Mouse (Mus musculus) embryo, embryonic 11.5 days (tissue): ENCODE results near the gene Map2k7.

Source experiments
- DNase-seq: peaks from one replicate; pipeline ENCODE4 v3.0.0-alpha.2; 2012; ENCODE audit warnings: low read depth, low spot score

Map2k7 gene

GRCm38 (mm10) chr8:4238434-4239192, at the start of gene Map2k7, which contains the start of gene Gm49320:
Map2k7 (plus strand) TSS chr8:4238740.
Gm49320 (plus strand) TSS chr8:4238865.
- peak; percentile 100 for DNase-seq

DNA sequence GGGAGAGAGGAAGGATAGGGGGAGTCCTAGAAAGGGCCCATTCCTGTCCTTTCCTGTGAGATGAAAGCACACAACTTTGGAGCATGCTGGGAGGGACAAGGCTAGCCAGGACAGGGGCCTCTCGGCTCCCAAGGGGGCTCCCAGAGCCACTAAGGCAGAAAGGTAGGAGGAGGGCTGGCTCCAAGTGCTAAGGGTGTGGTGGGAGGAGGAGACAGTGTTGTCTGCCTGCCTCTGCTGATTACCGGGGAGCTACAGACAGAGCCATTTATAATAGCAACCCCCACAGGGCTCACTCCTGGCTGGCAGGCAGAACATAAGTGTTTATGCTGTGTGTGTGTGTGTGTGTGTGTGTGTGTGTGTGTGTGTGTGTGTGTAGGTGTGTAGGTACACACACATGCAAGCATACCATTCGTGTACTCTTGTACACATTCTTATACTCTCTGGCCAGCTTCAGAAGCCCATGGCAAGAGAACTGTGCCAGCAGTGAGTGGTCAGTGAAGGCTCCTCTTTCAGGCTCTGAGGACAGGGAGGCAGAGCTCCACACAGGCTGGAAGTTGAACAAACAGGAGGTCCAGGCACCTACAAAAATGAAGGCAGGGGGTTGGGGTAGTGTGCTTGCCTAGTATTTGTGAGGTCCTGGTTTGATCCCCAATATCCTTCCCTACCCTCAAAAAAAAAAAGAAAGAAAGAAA, 49.4 kb upstream of the Map2k7 start:
- no peak for DNase-seq

- no peak for DNase-seq
Measured at GRCm38 (mm10) chr8:4192305-4192704, 46.2 kb upstream of the Map2k7 start.

DNA sequence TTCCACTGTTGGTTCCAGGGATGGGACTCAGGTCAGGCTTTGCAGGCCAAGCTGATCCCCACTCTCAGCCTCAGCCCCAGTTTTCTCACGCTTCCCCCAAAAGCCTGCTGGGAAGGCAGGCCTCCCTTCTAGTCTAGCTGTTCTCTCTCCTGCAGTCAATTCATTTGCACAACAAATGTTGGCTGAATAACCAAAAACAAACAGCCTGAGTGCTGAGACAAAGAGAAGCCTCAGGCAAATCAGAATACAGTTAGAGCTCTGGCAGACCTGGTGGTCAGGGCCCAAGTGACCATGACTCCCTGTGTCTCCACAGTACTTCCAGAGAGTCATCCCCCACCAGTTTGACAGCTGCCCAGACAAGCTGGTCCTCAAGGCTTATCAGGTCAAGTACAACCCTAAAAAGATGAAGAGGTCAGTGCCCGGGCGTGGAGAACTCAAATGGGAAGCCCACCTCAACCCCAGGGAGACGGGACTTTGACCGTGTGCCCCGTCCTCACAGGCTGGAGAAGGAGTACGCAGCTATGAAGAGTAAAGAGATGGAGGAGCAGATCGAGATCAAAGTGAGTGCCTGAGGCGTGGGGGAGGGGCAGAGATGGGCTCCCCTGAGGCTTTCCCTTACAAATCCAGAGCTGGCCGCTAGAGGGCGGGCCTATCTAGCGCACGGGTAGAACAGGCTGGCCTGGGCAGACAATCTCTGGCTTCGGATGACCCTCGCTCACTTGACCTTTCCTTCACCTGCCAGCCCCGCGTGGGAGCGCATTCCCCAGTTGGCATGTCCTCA, 45.5 kb upstream of the Map2k7 start:
- peak; percentile 57 for DNase-seq

DNA sequence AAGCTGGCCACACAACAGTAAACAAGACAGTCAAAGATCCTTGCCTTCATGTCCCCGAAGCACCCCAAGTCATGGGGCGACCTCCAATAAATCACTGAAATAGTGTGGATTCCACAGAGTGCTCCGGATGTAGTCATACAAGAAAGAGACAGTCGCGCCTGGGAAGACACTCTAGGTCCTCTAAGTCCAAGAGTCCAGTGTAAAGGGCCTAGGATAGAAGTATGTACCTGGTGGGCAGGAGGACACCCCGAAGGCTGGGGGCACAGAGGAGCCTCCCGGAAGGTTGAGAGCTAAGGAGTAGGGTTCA, 45.0 kb upstream of the Map2k7 start:
- DNase-seq, result no peak

GRCm38 (mm10) chr8:4201321-4201720, 37.2 kb upstream of the Map2k7 start:
- DNase-seq, result no peak

DNA sequence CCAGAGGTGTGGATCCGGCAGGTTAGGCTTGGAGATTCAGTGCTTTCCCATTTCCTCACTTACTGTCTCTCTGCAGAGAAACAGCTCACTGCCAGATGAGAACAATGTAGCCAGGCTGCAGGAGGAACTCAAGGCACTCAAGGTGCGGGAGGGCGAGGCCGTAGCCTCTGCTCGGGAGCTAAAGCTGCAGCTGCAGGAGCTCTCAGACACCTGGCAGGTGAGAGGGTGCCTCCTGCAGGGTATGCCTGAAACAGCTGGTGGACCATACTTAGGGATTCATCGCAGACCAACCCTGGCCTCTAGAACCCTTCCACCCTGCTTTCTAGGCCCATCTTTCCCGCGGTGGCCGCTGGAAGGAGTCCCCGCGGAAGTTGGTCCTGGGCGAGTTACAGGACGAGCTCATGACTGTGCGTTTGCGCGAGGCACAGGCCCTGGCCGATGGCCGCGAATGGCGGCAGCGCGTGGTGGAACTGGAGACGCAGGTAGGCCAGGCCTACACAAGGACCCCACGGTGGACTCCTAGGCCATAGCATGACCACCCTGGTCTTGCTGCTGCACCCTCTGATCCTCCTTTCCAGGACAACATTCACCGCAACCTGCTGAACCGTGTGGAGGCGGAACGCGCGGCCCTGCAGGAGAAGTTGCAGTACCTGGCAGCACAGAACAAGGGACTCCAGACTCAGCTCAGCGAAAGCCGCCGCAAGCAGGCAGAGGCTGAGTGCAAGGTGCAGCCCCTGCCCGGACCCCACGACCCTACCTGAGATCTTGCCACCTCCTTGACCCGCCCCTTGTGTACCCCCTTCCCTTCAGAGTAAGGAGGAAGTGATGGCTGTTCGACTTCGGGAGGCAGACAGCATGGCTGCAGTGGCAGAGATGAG, 33.1 kb upstream of the Map2k7 start:
- no peak for DNase-seq

DNA sequence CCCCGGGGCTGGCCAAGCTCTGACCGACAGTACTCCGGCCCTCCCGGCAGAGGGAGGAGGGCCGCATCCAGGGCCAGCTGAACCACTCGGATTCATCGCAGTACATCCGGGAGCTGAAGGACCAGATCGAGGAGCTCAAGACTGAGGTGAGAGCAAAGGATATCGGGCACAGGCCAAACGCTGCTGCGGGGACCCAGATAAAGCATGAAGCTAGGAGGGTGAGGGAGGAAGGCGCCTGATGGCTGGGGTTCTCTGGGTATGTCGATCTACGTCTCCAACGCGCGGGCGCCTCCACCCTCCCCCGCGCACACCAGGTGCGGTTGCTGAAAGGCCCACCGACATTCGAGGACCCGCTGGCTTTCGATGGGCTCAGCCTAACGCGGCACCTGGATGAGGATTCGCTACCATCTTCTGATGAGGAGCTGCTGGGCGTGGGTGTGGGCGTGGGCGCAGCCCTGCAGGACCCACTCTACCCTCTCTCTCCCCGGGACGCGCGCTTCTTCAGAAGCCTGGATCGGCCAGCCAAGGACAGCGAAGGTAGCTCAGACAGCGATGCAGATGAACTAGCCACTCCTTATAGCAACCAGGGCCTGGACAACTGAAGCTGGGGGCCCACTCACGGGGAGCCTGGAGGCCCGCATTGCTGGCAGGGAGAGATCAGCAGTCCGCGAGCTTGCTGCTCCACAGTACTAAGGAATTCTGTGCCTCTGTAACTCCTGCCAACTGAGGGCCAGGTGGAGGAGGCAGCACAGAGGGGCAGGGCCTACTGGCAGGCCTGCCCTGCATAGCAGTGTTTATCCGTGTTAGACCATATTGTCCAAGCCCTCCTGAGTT, 32.1 kb upstream of the Map2k7 start:
- DNase-seq, result no peak

DNA sequence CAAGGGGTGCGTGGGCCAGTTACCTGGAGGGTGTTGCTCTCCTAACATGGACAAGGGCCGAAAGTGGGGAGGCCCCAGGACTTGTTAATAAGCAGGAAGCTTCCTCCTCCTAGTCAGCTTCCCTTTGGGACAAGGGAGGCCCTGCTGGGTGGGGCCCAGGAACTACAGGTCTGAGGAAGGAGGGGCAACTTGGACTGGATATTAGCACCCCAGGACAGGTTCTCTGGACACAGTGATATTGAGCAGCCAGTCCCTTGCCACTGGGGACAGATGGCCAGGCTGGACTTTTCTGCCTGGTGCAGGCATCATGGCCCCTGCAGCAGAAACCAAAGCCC, 31.6 kb upstream of the Map2k7 start:
- no peak for DNase-seq

- DNase-seq, result no peak
Measured at GRCm38 (mm10) chr8:4211097-4211496, 27.4 kb upstream of the Map2k7 start.

GRCm38 (mm10) chr8:4212809-4213209, 25.7 kb upstream of the Map2k7 start:
- no peak for DNase-seq

DNA sequence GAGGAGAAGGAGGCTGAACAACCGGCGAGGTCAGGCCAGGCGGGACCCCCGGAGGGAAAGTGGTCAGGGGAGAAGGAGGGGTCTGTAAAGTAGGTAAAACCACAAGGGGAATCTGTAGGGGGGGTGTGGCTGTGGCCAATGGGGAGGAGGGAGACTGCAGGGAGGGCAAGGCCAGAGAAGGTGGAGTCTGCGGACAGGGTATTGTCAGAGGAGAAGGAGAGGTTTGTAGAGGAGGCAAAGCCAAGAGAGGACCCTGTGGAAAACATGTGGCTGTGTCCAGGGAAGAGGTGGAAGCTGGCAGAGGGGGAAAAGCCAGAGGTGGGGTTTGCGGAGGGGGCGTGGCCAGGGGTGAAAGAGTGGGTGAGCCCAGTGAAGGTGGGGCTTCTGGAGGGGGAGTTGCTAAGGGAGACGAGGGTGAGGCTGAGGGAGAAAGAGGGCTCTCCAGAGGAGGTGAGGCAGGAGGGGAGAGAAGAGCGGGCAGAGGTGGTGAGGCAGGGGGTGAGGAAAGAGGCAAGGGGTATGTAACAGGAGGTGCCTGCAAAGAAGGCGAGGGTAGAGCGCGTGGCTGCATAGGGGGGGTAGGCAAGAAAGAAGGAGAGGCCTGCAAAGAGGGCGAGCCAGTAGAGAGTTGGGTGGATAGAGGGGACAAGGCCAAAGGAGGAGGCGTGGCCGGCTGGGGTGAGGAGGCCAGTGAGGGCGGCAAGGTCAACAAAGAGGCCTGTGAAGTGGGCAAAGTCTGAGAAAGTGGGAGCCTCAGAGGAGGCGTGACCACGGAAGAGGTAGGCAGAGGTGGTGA, 25.1 kb upstream of the Map2k7 start:
- DNase-seq, result no peak

GRCm38 (mm10) chr8:4214006-4214980, 24.2 kb upstream of the Map2k7 start:
- DNase-seq, result no peak

DNA sequence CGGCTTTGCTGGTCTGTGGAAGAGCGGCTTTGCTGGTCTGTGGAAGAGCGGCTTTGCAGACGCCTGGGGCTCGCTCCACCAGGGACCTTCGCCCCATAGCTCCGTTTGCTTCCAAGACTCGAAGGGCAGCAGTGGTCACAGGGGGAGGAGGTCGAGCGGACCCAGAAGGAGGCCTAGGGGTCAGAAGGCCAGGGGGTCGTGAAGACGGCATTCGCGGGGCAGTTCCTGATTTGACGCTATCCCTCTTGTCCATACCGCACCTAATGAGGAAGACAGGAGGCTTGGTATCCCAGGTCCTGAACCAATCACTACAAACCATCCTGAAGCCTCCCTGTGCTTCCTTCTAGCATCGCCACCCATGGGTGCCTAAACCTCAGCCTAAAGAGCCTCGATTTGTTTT, 22.2 kb upstream of the Map2k7 start:
- DNase-seq, result no peak

DNA sequence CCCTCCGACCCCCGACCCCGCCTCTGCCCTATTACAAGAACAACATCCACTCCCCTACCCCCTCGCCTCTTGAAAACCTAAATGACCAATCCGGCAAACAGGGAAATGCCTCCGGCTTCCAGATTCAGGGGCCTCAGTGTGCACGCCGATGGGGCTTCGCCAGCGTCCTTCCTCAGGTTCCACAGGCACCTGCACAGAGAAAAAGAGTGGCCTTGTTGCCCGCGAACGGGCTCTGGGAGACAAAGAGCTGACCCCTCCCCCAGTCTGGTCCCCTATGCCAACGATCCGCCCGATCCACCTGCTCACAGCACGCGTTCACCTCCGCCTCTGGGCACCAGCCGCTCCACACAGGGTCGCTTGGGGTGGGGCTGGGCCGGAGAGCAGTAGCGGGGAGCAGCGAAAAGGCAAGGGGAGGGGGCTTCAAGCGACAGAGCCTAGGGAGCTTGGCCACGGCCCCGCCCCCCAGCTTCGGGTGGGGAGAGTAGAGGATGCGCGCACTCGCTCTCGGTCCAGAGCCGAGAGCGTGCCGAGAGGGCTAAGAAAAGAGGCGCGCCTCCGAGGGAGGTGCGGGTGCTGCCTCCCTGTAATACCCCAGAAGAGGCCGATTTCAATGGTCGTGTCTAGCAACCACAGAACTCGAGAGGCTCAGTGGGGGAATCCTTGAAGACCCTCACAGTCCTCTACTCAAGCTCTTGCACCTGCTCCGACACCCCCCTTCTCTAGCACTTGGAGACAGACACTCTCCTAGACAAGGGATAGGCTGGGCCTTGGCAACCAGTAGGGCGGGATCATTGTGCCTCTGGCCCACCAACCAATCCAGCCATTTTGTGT, 21.5 kb upstream of the Map2k7 start, which contains the start of gene Prr36:
Gene Prr36, minus strand, starts transcription at position 669 of the 831 bp plus-strand sequence.
- DNase-seq, result no peak

DNA sequence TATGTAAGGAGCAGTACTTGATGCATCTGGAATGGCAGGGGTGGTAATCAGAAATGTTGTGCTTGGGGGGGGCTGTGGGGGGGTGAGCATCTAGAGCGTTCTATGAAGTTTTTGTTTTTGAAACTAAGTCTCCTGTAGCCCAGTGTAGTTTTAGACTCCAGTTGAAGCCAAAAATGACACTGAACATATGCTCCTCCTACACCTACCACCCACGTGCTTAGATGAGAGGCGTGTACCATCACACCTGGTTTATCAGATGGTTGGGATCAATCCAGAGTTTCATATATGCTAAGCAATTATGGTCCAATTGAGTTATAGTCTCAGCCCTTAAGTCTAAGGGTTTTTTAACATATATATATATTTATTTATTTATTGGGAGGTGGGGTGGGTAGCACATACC, 18.9 kb upstream of the Map2k7 start:
- DNase-seq, result no peak

DNA sequence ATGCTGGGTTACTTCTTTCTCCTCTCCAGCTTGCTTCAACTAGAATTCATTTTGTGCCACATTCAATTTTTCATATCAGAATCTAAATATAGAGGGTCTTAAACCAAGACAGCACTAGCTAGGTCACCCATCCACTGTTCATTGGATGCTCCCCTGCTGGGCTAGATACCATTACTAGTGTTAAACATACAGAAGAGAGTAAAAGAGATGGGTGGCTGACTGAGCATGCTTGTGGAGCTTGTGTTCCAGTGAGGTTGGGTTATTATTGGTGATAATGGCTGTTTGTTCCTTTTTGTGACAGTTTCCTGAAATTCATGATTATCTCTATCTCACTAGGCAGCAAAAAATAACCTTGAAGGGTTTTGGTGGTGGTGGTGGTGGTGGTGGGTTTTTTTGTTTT, 16.5 kb upstream of the Map2k7 start:
- DNase-seq, result no peak

- no peak for DNase-seq
Measured at GRCm38 (mm10) chr8:4226323-4226722, 12.2 kb upstream of the Map2k7 start.
